Mouse (Mus musculus): ENCODE measurements around the gene Ldha. TPM values are rescaled to one million over a fixed set of nuclear protein-coding genes. Genes with fewer than 3 reads are reported as not detected.
"Not testable (repeated sequence)": the region's sequence is repeated elsewhere in the genome, so short reads cannot be mapped to it uniquely, and the experiment has no call there.

Ldha gene
- polyA plus RNA-seq, 1 experiment: 332 TPM

DNA sequence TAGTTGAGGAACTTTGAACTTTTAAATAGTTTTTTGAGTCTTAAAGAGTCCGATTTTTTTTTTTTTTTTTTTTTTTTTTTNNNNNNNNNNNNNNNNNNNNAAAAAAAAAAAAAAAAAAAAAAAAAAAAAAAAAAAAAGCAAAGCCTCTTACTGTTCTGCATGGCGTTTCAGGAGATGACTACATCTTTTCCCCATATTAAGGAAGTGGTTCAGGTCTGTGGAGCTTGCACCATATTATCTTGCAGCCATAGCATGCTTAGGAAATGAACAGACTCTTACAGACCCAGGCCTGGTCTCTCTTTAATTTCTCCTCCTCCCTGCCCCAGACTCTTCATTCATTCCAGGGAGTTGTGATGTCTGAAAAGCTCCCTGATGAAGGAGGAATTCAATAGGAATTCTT, 39.7 kb downstream of the Ldha start:
- TF ChIP-seq CTCF (IDR thresholded peaks at IDR 0.05; ENCODE audit: control insufficient read depth, insufficient read depth, low read length) (no peak), POLR2A (IDR thresholded peaks at IDR 0.05; ENCODE audit: borderline replicate concordance, control insufficient read depth, low read depth, low read length) (no peak)
- 29% methylated on average over 2 of the region's 2 CpGs for WGBS
- Histone ChIP-seq H3K4me1 (ENCODE audit: control insufficient read depth, insufficient read depth, low read length) (peaks cover 1% of the 10 kb centered on the region; the same call in 1 of the 2 replicates), H3K4me3 (replicated peaks; ENCODE audit: control insufficient read depth, low read depth, low read length) (no peak overlapping the region), H3K27ac (ENCODE audit: control insufficient read depth, insufficient read depth, low read depth, low read length, poor library complexity) (no peak overlapping the region)

DNA sequence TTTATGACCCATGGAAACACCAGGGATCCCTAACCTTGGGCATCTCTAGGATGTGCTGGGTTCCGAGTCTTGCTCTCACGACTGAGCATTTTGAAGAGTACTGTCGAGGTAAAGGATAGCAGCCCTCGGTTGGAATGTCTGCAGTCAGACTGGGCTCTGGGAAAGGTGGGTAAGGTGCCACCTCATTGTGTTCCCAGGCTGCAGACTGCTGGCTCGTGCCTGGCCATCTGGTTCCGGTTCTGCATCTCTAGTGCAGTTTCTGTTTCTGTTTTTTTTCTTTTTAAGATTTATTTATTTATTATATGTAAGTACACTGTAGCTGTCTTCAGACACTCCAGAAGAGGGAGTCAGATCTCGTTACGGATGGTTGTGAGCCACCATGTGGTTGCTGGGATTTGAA, 40.7 kb downstream of the Ldha start:
- 47% methylated on average over 8 of the region's 8 CpGs for WGBS
- not testable (repeated sequence) for H3K4me1 ChIP-seq (ENCODE audit: control insufficient read depth, insufficient read depth, low read length); H3K27ac ChIP-seq (ENCODE audit: control insufficient read depth, insufficient read depth, low read depth, low read length, poor library complexity); H3K4me3 ChIP-seq (replicated peaks; ENCODE audit: control insufficient read depth, low read depth, low read length)

GRCm38 (mm10) chr7:46883304-46883703, 42.0 kb downstream of the Ldha start:
- Histone ChIP-seq H3K27ac (ENCODE audit: control insufficient read depth, insufficient read depth, low read depth, low read length, poor library complexity) (no peak overlapping the region), H3K4me3 (replicated peaks; ENCODE audit: control insufficient read depth, low read depth, low read length) (no peak overlapping the region), H3K4me1 (ENCODE audit: control insufficient read depth, insufficient read depth, low read length) (peaks cover under 1% of the 10 kb centered on the region; the same call in 1 of the 2 replicates)
- no peak for TF ChIP-seq POLR2A (IDR thresholded peaks at IDR 0.05; ENCODE audit: borderline replicate concordance, control insufficient read depth, low read depth, low read length)
- no peak for TF ChIP-seq CTCF (IDR thresholded peaks at IDR 0.05; ENCODE audit: control insufficient read depth, insufficient read depth, low read length)
- WGBS: 14% methylated on average over 3 of the region's 3 CpGs

- Histone ChIP-seq H3K4me3 (replicated peaks; ENCODE audit: control insufficient read depth, low read depth, low read length) (no peak overlapping the region), H3K27ac (ENCODE audit: control insufficient read depth, insufficient read depth, low read depth, low read length, poor library complexity) (no peak overlapping the region), H3K4me1 (ENCODE audit: control insufficient read depth, insufficient read depth, low read length) (no peaks in the 10 kb centered on the region)
- TF ChIP-seq CTCF (IDR thresholded peaks at IDR 0.05; ENCODE audit: control insufficient read depth, insufficient read depth, low read length) (no peak), POLR2A (IDR thresholded peaks at IDR 0.05; ENCODE audit: borderline replicate concordance, control insufficient read depth, low read depth, low read length) (no peak)
- WGBS: 25% methylated on average over 3 of the region's 3 CpGs
These were observed 54.2 kb downstream of the Ldha start for GRCm38 (mm10) chr7:46895511-46895910.

DNA sequence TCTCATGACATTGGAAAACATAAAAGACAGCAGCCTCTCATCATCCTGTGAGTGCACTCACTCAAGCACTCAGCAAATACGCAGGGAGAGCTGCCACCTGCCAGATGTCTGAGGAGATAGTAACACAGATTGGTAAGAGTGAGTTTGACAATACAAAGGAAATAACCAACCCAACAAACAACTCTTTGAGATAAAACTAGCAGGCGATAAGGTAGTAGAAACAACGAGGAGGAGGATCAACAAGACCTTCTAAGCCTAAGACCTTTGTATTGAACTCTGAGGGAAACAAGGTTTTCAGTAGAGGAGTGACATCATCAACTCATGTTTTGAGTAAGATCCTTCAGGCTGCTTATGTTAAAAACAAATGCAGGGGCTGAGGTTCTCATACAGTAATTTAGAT, 58.1 kb downstream of the Ldha start:
- Histone ChIP-seq H3K27ac (ENCODE audit: control insufficient read depth, insufficient read depth, low read depth, low read length, poor library complexity) (no peak overlapping the region), H3K4me1 (ENCODE audit: control insufficient read depth, insufficient read depth, low read length) (no peaks in the 10 kb centered on the region), H3K4me3 (replicated peaks; ENCODE audit: control insufficient read depth, low read depth, low read length) (no peak overlapping the region)
- 65% methylated on average over 3 of the region's 3 CpGs for WGBS
- TF ChIP-seq CTCF (IDR thresholded peaks at IDR 0.05; ENCODE audit: control insufficient read depth, insufficient read depth, low read length): no peak

Other genes with a start within 250 kb of the Ldha start
- 2.7 and 6.5 TPM in 2 replicates for gene Sergef, start 201.7 kb upstream of the Ldha start, polyA plus RNA-seq (2011; ENCODE audit: insufficient read depth, insufficient read length, low replicate concordance, missing spikeins)
- gene Tph1, start 168.9 kb upstream of the Ldha start, polyA plus RNA-seq (2011; ENCODE audit: insufficient read depth, insufficient read length, low replicate concordance, missing spikeins): not detected in 2 replicates
- gene Saal1, start 130.8 kb upstream of the Ldha start, polyA plus RNA-seq (2011; ENCODE audit: insufficient read depth, insufficient read length, low replicate concordance, missing spikeins): 8.0 and 13.8 TPM in 2 replicates
- 0.45 and 8.5 TPM in 2 replicates for gene Saa3, start 125.8 kb upstream of the Ldha start, polyA plus RNA-seq (2011; ENCODE audit: insufficient read depth, insufficient read length, low replicate concordance, missing spikeins)
- gene Saa4, start 108.9 kb upstream of the Ldha start, polyA plus RNA-seq (2011; ENCODE audit: insufficient read depth, insufficient read length, low replicate concordance, missing spikeins): 0.77 and 3.4 TPM in 2 replicates
- not detected in 2 replicates for gene Saa1, start 98.5 kb upstream of the Ldha start, polyA plus RNA-seq (2011; ENCODE audit: insufficient read depth, insufficient read length, low replicate concordance, missing spikeins)
- gene Saa2, start 89.7 kb upstream of the Ldha start, polyA plus RNA-seq (2011; ENCODE audit: insufficient read depth, insufficient read length, low replicate concordance, missing spikeins): not detected in 2 replicates
- gene Hps5, start 45.4 kb upstream of the Ldha start, polyA plus RNA-seq (2011; ENCODE audit: insufficient read depth, insufficient read length, low replicate concordance, missing spikeins): 6.0 and 19.3 TPM in 2 replicates
- 16.0 and 20.0 TPM in 2 replicates for gene Gtf2h1, start 45.4 kb upstream of the Ldha start, polyA plus RNA-seq (2011; ENCODE audit: insufficient read depth, insufficient read length, low replicate concordance, missing spikeins)
- 1.3 and 2.6 TPM in 2 replicates for gene Ldhc, start 19.7 kb downstream of the Ldha start, polyA plus RNA-seq (2011; ENCODE audit: insufficient read depth, insufficient read length, low replicate concordance, missing spikeins)
- 36.9 and 46.6 TPM in 2 replicates for gene Tsg101, start 78.5 kb downstream of the Ldha start, polyA plus RNA-seq (2011; ENCODE audit: insufficient read depth, insufficient read length, low replicate concordance, missing spikeins)
- 3.7 and 3.9 TPM in 2 replicates for gene Uevld, start 117.1 kb downstream of the Ldha start, polyA plus RNA-seq (2011; ENCODE audit: insufficient read depth, insufficient read length, low replicate concordance, missing spikeins)
- not detected in 2 replicates for gene Gm9999, start 142.1 kb downstream of the Ldha start, polyA plus RNA-seq (2011; ENCODE audit: insufficient read depth, insufficient read length, low replicate concordance, missing spikeins)
- 6.9 and 12.9 TPM in 2 replicates for gene Spty2d1, start 166.9 kb downstream of the Ldha start, polyA plus RNA-seq (2011; ENCODE audit: insufficient read depth, insufficient read length, low replicate concordance, missing spikeins)
- 7.4 and 12.4 TPM in 2 replicates for gene Tmem86a, start 209.1 kb downstream of the Ldha start, polyA plus RNA-seq (2011; ENCODE audit: insufficient read depth, insufficient read length, low replicate concordance, missing spikeins)

Measured in bone marrow, adult 2 months (tissue).